Mouse (Mus musculus): ENCODE results near the gene A030005K14Rik. TPM values are rescaled to one million over a fixed set of nuclear protein-coding genes. Genes with fewer than 3 reads are reported as not detected.

A030005K14Rik gene
- polyA plus RNA-seq, 1 experiment from 2014 or later, result not detected

- Histone ChIP-seq H3K9me3 (no peaks in the 10 kb centered on the region), H3K4me2 (no peak overlapping the region), H3K4me1 (replicated peaks) (no peaks in the 10 kb centered on the region), H3K9ac (no peak overlapping the region), H3K27me3 (no peaks in the 10 kb centered on the region), H3K4me3 (no peak overlapping the region), H3K27ac (replicated peaks) (no peak overlapping the region), H3K36me3 (no peaks in the 10 kb centered on the region)
- ATAC-seq (ENCODE audit: low read depth), result no peak
- WGBS, result 92% methylated on average over 10 of the region's 10 CpGs
Measured at GRCm38 (mm10) chr1:83067205-83067604, 8.0 kb upstream of the A030005K14Rik start.

- Histone ChIP-seq H3K36me3 (no peaks in the 10 kb centered on the region), H3K4me3 (no peak overlapping the region), H3K27me3 (no peaks in the 10 kb centered on the region), H3K4me1 (replicated peaks) (no peaks in the 10 kb centered on the region), H3K9me3 (no peaks in the 10 kb centered on the region), H3K27ac (replicated peaks) (no peak overlapping the region), H3K4me2 (no peak overlapping the region), H3K9ac (no peak overlapping the region)
- ATAC-seq (ENCODE audit: low read depth), result no peak
- WGBS, result 95% methylated on average over 4 of the region's 4 CpGs
Measured at GRCm38 (mm10) chr1:83066577-83066976, 7.4 kb upstream of the A030005K14Rik start.

DNA sequence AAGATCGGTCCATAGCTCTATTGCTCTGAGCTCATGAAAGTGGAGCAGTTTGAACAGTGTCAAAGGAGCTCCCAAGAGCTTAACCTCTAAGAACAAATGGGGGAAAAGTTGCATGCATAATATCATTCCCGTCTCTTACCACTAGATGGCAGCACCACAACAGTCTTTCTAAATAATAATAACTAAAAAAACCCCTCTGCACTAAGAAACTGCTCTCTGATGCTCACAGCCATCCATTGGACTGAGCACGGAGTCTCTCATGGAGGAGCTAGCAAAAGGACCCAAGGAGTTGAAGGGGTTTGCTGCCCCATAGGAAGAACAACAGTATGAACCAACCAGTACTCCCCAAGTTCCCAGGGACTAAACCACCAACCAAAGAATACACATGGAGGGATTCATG is 5.7 kb upstream of the A030005K14Rik start:
- H3K4me3 ChIP-seq, result no peak overlapping the region
- H3K4me1 ChIP-seq (replicated peaks), result no peaks in the 10 kb centered on the region
- H3K4me2 ChIP-seq, result no peak overlapping the region
- no peak overlapping the region for H3K9ac ChIP-seq
- WGBS, result 33% methylated on average over 3 of the region's 3 CpGs
- H3K36me3 ChIP-seq, result no peaks in the 10 kb centered on the region
- H3K27me3 ChIP-seq, result no peaks in the 10 kb centered on the region
- no peaks in the 10 kb centered on the region for H3K9me3 ChIP-seq
- no peak overlapping the region for H3K27ac ChIP-seq (replicated peaks)
- ATAC-seq (ENCODE audit: low read depth), result no peak

DNA sequence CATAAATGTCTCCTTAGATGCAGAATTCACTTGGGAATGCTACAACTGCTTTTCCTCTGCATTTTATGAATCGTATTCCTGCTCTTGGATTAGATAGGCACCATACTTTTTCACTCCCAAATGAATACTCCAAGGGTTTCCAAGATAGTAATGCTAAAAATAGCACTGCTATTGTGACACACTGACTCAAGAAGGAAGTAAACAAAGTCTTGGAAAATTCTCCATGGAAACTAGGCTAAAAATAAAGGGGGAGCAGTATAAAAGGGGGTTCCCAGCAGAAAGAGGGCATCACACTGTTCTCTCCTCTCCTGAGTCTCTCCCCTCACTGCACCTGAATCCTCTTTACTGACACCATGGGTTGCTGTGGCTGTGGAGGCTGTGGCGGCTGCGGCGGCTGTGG is 1.5 kb upstream of the A030005K14Rik start, which contains the start of gene Krtap28-13:
Gene Krtap28-13, plus strand, starts transcription at position 288 of the 400 bp plus-strand sequence.
- no peaks in the 10 kb centered on the region for H3K36me3 ChIP-seq
- ATAC-seq (ENCODE audit: low read depth), result no peak
- 95% methylated on average over 4 of the region's 4 CpGs for WGBS
- no peak within 1 kb of the TSS for H3K4me3 ChIP-seq
- no peaks in the 10 kb centered on the region for H3K9me3 ChIP-seq
- H3K9ac ChIP-seq, result no peak within 1 kb of the TSS
- no peaks in the 10 kb centered on the region for H3K27me3 ChIP-seq
- H3K27ac ChIP-seq (replicated peaks), result no peak within 1 kb of the TSS
- no peaks in the 10 kb centered on the region for H3K4me1 ChIP-seq (replicated peaks)
- no peak within 1 kb of the TSS for H3K4me2 ChIP-seq

DNA sequence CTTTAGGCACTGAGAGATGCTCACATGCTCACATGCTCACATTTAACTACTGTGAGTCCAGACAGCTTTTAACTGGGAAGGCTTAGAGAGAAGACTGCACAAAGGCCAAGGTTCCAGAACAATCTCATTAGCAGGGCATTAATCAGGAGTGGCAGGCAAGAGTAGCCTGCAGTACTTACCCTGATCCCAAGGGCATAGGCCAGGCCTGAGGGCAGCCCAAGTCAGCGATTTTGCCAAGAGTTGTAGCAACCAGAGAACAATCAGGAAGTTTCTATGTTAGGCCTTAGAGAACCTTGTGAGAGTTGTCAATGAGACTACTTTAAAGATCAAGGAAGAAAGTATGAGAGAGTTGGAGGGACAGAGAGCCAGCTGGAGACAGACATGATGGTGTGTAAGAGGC is 697 bp downstream of the A030005K14Rik start:
- H3K4me3 ChIP-seq, result no peak overlapping the region
- no peak overlapping the region for H3K27ac ChIP-seq (replicated peaks)
- H3K9me3 ChIP-seq, result no peaks in the 10 kb centered on the region
- 67% methylated on average over 1 of the region's 1 CpGs for WGBS
- H3K4me2 ChIP-seq, result no peak overlapping the region
- no peak overlapping the region for H3K9ac ChIP-seq
- H3K4me1 ChIP-seq (replicated peaks), result no peaks in the 10 kb centered on the region
- H3K36me3 ChIP-seq, result no peaks in the 10 kb centered on the region
- ATAC-seq (ENCODE audit: low read depth), result no peak
- no peaks in the 10 kb centered on the region for H3K27me3 ChIP-seq

DNA sequence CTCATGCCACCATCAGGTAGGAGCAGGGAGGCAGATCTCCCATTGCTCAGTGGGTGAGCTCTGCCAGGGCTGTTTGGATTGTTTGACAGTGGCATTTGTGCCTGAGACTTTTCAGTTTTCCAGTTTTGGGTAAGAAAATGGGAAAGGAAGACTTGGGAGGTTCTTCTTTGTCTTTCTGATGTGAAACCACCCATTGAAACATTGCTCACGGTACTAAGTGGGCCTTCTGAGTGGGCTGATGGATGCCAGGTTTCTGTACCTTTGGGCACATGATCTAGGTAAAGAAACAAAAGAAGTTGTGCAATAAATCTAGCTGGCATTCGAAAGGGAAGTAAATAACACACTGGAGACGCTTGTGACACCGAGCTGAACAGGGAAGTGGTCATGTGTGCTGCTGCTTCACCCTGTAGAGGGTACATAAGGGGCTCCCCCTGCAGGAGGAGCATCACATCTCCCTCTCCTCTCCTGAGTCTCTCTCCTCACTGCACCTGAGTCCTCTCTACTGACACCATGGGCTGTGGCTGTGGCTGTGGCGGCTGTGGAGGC is 14.2 kb downstream of the A030005K14Rik start, which contains the start of gene Gm47969:
Gene Gm47969, plus strand, starts transcription at position 51 of the 546 bp plus-strand sequence.
- 84% methylated on average over 4 of the region's 5 CpGs for WGBS
- H3K36me3 ChIP-seq, result no peaks in the 10 kb centered on the region
- H3K4me2 ChIP-seq, result no peak within 1 kb of the TSS

DNA sequence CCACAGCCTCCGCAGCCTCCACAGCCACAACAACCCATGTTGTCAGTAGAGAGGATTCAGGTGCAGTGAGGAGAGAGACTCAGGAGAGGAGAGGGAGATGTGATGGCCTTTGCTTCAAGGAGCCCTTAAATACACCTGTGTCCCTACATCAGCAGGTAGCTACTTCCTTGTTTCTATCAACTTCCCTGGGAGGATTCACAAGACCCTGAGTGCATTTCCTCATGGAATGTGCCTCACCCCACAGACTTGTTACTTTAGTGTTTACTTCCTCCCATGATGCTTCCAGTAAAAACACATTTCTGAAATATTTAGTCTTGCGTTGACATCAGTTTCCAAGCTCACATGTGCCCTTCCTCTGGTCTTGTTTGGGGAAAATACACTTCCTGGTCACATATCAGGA is 16.8 kb downstream of the A030005K14Rik start, which contains the start of gene Krtap28-10:
Gene Krtap28-10, minus strand, starts transcription at position 101 of the 400 bp plus-strand sequence.
- Histone ChIP-seq H3K27me3 (no peaks in the 10 kb centered on the region), H3K4me2 (no peak within 1 kb of the TSS), H3K27ac (replicated peaks) (no peak within 1 kb of the TSS), H3K9me3 (no peaks in the 10 kb centered on the region), H3K4me1 (replicated peaks) (peaks cover 7% of the 10 kb centered on the region), H3K36me3 (no peaks in the 10 kb centered on the region), H3K4me3 (no peak within 1 kb of the TSS), H3K9ac (no peak within 1 kb of the TSS)
- 91% methylated on average over 2 of the region's 2 CpGs for WGBS
- ATAC-seq (ENCODE audit: low read depth), result no peak

More for the DNA sequence above, 14.2 kb downstream of the A030005K14Rik start, which contains the start of gene Gm47969:
- no peak within 1 kb of the TSS for H3K9ac ChIP-seq
- no peaks in the 10 kb centered on the region for H3K4me1 ChIP-seq (replicated peaks)
- H3K27me3 ChIP-seq, result no peaks in the 10 kb centered on the region
- ATAC-seq (ENCODE audit: low read depth), result no peak
- H3K4me3 ChIP-seq, result no peak within 1 kb of the TSS
- H3K9me3 ChIP-seq, result no peaks in the 10 kb centered on the region
- H3K27ac ChIP-seq (replicated peaks), result no peak within 1 kb of the TSS

- Histone ChIP-seq H3K9ac (no peak overlapping the region), H3K27me3 (no peaks in the 10 kb centered on the region), H3K4me1 (replicated peaks) (peaks cover 10% of the 10 kb centered on the region), H3K36me3 (no peaks in the 10 kb centered on the region), H3K9me3 (no peaks in the 10 kb centered on the region), H3K4me2 (no peak overlapping the region), H3K27ac (replicated peaks) (no peak overlapping the region), H3K4me3 (no peak overlapping the region)
- WGBS, result 86% methylated on average over 4 of the region's 4 CpGs
- ATAC-seq (ENCODE audit: low read depth), result no peak
Measured at GRCm38 (mm10) chr1:83039080-83039479, 20.1 kb downstream of the A030005K14Rik start.

- Histone ChIP-seq H3K4me1 (replicated peaks) (peaks cover 10% of the 10 kb centered on the region), H3K9ac (peak within 1 kb of the TSS; percentile 64), H3K9me3 (no peaks in the 10 kb centered on the region), H3K4me3 (peak within 1 kb of the TSS; percentile 47), H3K4me2 (peak within 1 kb of the TSS; percentile 67), H3K27me3 (no peaks in the 10 kb centered on the region), H3K36me3 (no peaks in the 10 kb centered on the region), H3K27ac (replicated peaks) (no peak within 1 kb of the TSS)
- WGBS, result 1% methylated on average over 25 of the region's 25 CpGs
- peak; percentile 92 for ATAC-seq (ENCODE audit: low read depth)
Measured at GRCm38 (mm10) chr1:83038109-83038672, 21.0 kb downstream of the A030005K14Rik start, which contains the start of gene Slc19a3. Gene Slc19a3, minus strand, starts transcription at chr1:83038448.

GRCm38 (mm10) chr1:83036892-83037667 is 22.1 kb downstream of the A030005K14Rik start:
- WGBS, result 73% methylated on average over 11 of the region's 11 CpGs
- H3K4me3 ChIP-seq, result no peak overlapping the region
- H3K9me3 ChIP-seq, result no peaks in the 10 kb centered on the region
- H3K9ac ChIP-seq, result no peak overlapping the region
- H3K27ac ChIP-seq (replicated peaks), result no peak overlapping the region
- peaks cover 10% of the 10 kb centered on the region for H3K4me1 ChIP-seq (replicated peaks)
- no peaks in the 10 kb centered on the region for H3K27me3 ChIP-seq
- no peaks in the 10 kb centered on the region for H3K36me3 ChIP-seq
- H3K4me2 ChIP-seq, result peak overlapping the region; percentile 67; the same call in 1 of the 2 replicates
- no peak for ATAC-seq (ENCODE audit: low read depth)

DNA sequence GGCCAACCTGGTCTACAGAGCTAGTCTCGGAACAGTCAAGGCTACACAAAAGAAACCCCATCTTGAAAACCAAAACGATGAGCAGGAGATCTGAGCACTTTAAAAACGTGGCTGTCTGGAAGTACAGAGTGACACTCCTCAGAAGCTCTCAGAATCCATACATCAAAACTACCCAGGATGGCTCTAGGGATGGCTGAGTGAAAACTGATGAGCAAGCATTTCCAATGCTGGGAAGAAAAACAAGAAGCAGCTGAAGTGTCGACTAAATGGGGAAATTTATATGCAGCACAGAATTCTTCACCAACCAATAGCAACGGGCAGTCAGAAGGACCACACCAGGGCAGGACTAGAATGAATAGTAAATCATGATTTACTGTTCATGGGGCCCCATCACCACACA is 24.7 kb downstream of the A030005K14Rik start:
- Histone ChIP-seq H3K27ac (replicated peaks) (no peak overlapping the region), H3K27me3 (no peaks in the 10 kb centered on the region), H3K4me1 (replicated peaks) (peaks cover 10% of the 10 kb centered on the region), H3K36me3 (no peaks in the 10 kb centered on the region), H3K9ac (no peak overlapping the region), H3K4me2 (no peak overlapping the region), H3K4me3 (no peak overlapping the region), H3K9me3 (no peaks in the 10 kb centered on the region)
- ATAC-seq (ENCODE audit: low read depth), result no peak
- WGBS, result 58% methylated on average over 5 of the region's 5 CpGs

- H3K9me3 ChIP-seq, result no peaks in the 10 kb centered on the region
- no peak overlapping the region for H3K9ac ChIP-seq
- peaks cover 5% of the 10 kb centered on the region for H3K4me1 ChIP-seq (replicated peaks)
- no peak for ATAC-seq (ENCODE audit: low read depth)
- H3K36me3 ChIP-seq, result no peaks in the 10 kb centered on the region
- no peaks in the 10 kb centered on the region for H3K27me3 ChIP-seq
- H3K4me3 ChIP-seq, result no peak overlapping the region
- 94% methylated on average over 6 of the region's 6 CpGs for WGBS
- no peak overlapping the region for H3K4me2 ChIP-seq
- no peak overlapping the region for H3K27ac ChIP-seq (replicated peaks)
Measured at GRCm38 (mm10) chr1:83032508-83032907, 26.7 kb downstream of the A030005K14Rik start.
